Mouse (Mus musculus): ENCODE measurements at regions not wholly inside any gene's neighbourhood (a gene's known extent, or its start where the extent isn't known, plus 50 kb on each side); places are given as distances from the start of the nearest gene placed in this dataset.

DNA sequence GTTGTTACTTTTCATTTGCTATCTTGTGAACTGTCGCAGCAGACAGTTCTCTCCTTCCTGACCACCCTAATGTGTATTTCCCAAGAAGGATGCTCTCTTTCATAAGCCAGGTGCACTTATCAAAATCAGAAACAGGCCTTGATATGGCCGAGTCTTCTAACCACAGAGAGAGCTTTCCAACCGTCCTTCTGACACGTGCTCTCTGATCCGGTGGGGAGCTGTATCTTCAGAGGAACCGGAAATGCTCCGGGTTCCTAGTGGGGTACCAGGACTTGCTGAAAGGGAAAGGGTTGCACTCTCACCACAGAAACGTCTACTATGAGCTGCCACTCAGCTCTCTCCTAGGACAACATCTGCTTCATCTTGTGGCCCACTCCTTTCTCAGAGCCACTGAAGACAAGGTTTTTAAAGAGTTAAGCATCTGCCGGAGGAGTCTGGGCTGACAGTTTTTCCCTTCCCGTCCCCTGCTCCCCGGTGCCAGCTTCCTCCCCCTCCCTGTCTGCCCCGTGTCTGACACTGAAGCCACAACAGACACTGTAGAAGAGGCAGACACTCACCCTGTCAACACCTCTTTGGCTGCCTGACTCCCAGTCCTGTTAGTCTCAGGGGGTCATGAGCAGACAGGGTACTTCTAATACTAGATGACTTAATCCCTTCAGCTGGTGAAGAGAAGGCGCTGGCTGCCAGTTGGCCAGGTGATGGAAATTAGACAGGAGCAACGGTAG is 327.0 kb upstream of the Runx1 start:
- Histone ChIP-seq H3K4me2 (ENCODE audit: low read depth, low read length, poor library complexity, severe bottlenecking) (no peak overlapping the region), H3K4me1 (ENCODE audit: insufficient read depth, low read length) (no peaks in the 10 kb centered on the region), H3K4me3 (ENCODE audit: low read depth, low read length) (no peak overlapping the region), H3K9ac (replicated peaks; ENCODE audit: low read length, poor library complexity, severe bottlenecking) (no peak overlapping the region), H3K27me3 (ENCODE audit: insufficient read depth, low read length) (no peaks in the 10 kb centered on the region), H3K36me3 (ENCODE audit: insufficient read depth, low read length) (no peaks in the 10 kb centered on the region), H3K9me3 (ENCODE audit: low read length) (no peaks in the 10 kb centered on the region), H3K27ac (ENCODE audit: low read depth, low read length) (no peak overlapping the region)
- TF ChIP-seq CTCF (IDR thresholded peaks at IDR 0.05) = no peak
- DNase-seq (ENCODE audit: low spot score) (no peak), ATAC-seq (ENCODE audit: low FRiP score) (no peak)
- 61% methylated on average over 14 of the region's 14 CpGs for WGBS

DNA sequence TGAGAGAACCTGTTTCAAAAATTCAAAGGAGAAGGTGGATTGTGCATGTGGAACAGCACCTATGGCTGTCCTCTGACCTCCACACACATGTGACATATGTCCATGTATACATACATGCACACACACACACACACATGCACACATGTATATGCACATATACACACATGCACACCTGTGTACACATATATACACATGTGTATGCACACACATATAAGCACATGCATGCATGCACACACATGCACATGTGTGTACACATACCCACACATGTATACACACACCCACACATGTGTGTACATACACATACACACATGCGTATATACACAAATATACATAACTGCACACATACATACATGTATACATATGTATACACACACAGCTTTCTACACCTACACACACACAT is 326.1 kb upstream of the Runx1 start:
- Histone ChIP-seq H3K4me3 (ENCODE audit: low read depth, low read length) (no peak overlapping the region), H3K4me2 (ENCODE audit: low read depth, low read length, poor library complexity, severe bottlenecking) (no peak overlapping the region), H3K9ac (replicated peaks; ENCODE audit: low read length, poor library complexity, severe bottlenecking) (no peak overlapping the region), H3K9me3 (ENCODE audit: low read length) (no peaks in the 10 kb centered on the region), H3K4me1 (ENCODE audit: insufficient read depth, low read length) (no peaks in the 10 kb centered on the region), H3K36me3 (ENCODE audit: insufficient read depth, low read length) (no peaks in the 10 kb centered on the region), H3K27ac (ENCODE audit: low read depth, low read length) (no peak overlapping the region), H3K27me3 (ENCODE audit: insufficient read depth, low read length) (no peaks in the 10 kb centered on the region)
- no peak for TF ChIP-seq CTCF (IDR thresholded peaks at IDR 0.05)
- 100% methylated on average over 1 of the region's 1 CpGs for WGBS
- ATAC-seq (ENCODE audit: low FRiP score) (no peak), DNase-seq (ENCODE audit: low spot score) (no peak)

DNA sequence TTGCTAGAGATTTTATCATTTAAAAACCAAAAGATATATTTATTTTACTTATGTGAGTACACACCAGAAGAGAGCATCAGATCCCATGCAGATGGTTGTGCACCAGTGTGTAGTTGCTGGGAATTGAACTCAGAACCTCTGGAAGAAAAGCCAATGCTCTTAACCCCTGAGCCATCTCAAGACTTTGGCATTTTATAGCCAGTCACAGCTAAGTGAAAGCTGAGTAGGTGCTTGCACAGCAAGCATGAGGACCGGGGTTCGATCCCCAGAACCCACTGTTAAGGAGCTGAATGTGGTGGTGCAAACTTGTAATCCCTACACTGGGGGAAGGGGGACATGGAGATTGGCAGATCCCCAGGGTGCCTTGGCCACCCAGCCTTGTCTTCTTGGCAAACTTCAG is 325.7 kb upstream of the Runx1 start:
- Histone ChIP-seq H3K4me3 (ENCODE audit: low read depth, low read length) (no peak overlapping the region), H3K9me3 (ENCODE audit: low read length) (no peaks in the 10 kb centered on the region), H3K27ac (ENCODE audit: low read depth, low read length) (no peak overlapping the region), H3K36me3 (ENCODE audit: insufficient read depth, low read length) (no peaks in the 10 kb centered on the region), H3K4me1 (ENCODE audit: insufficient read depth, low read length) (no peaks in the 10 kb centered on the region), H3K9ac (replicated peaks; ENCODE audit: low read length, poor library complexity, severe bottlenecking) (no peak overlapping the region), H3K4me2 (ENCODE audit: low read depth, low read length, poor library complexity, severe bottlenecking) (no peak overlapping the region), H3K27me3 (ENCODE audit: insufficient read depth, low read length) (no peaks in the 10 kb centered on the region)
- ATAC-seq (ENCODE audit: low FRiP score) (no peak), DNase-seq (ENCODE audit: low spot score) (no peak)
- TF ChIP-seq CTCF (IDR thresholded peaks at IDR 0.05) = no peak
- 98% methylated on average over 2 of the region's 2 CpGs for WGBS

DNA sequence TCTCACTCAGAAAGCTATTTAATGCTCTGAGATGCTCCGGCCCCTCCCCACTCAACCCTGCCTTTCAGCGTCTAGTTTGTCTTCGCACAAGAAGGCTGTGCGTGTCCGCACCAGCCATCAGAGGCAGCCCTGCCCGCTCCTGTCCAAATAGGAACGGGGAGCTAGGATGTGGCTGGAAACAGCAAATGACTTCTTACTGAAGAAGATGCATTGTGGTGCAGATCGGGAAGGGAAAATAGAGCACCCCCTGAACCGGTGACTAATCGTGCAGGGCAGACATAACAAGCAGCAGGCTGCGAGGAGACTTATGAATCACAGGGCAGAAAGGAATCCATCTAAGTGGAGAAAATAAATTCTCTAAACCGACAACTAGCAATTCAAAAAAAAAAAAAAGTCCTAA is 324.5 kb upstream of the Runx1 start:
- Histone ChIP-seq H3K9me3 (ENCODE audit: low read length) (no peaks in the 10 kb centered on the region), H3K4me1 (ENCODE audit: insufficient read depth, low read length) (no peaks in the 10 kb centered on the region), H3K36me3 (ENCODE audit: insufficient read depth, low read length) (no peaks in the 10 kb centered on the region), H3K4me3 (ENCODE audit: low read depth, low read length) (no peak overlapping the region), H3K27me3 (ENCODE audit: insufficient read depth, low read length) (no peaks in the 10 kb centered on the region), H3K4me2 (ENCODE audit: low read depth, low read length, poor library complexity, severe bottlenecking) (no peak overlapping the region), H3K27ac (ENCODE audit: low read depth, low read length) (no peak overlapping the region), H3K9ac (replicated peaks; ENCODE audit: low read length, poor library complexity, severe bottlenecking) (no peak overlapping the region)
- ATAC-seq (ENCODE audit: low FRiP score) (no peak), DNase-seq (ENCODE audit: low spot score) (no peak)
- TF ChIP-seq CTCF (IDR thresholded peaks at IDR 0.05) = no peak
- WGBS = 67% methylated on average over 12 of the region's 12 CpGs

- H3K9me3 ChIP-seq (ENCODE audit: low read length) = no peaks in the 10 kb centered on the region
- H3K4me2 ChIP-seq (ENCODE audit: low read depth, low read length, poor library complexity, severe bottlenecking) = no peak overlapping the region
- WGBS = 80% methylated on average over 5 of the region's 5 CpGs
- ATAC-seq (ENCODE audit: low FRiP score) = no peak
- H3K4me3 ChIP-seq (ENCODE audit: low read depth, low read length) = no peak overlapping the region
- H3K27ac ChIP-seq (ENCODE audit: low read depth, low read length) = no peak overlapping the region
- no peak for TF ChIP-seq CTCF (IDR thresholded peaks at IDR 0.05)
- H3K36me3 ChIP-seq (ENCODE audit: insufficient read depth, low read length) = no peaks in the 10 kb centered on the region
- H3K27me3 ChIP-seq (ENCODE audit: insufficient read depth, low read length) = no peaks in the 10 kb centered on the region
- no peak overlapping the region for H3K9ac ChIP-seq (replicated peaks; ENCODE audit: low read length, poor library complexity, severe bottlenecking)
- no peaks in the 10 kb centered on the region for H3K4me1 ChIP-seq (ENCODE audit: insufficient read depth, low read length)
- DNase-seq (ENCODE audit: low spot score) = no peak
These were observed 321.7 kb upstream of the Runx1 start for GRCm38 (mm10) chr16:93147525-93148222.

DNA sequence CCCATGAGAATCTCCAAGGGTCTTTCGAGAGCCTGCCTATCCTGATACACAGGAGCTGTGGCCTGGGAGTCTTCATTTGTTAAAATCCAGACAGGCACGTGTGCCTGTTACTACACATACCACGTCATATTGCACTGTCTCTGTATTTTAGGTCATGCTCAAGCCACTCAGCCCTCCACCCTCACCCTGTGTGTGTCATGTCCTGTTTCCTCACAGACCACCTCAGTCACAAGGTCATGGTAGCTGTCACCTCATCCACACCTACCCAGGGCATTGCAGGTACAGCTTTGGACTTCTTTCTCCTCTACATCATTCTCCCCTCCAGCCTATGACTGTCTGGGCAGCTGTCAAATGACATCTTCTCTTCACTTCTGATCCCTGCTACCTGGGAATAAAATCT is 320.9 kb upstream of the Runx1 start:
- H3K4me2 ChIP-seq (ENCODE audit: low read depth, low read length, poor library complexity, severe bottlenecking) = no peak overlapping the region
- DNase-seq (ENCODE audit: low spot score) = no peak
- no peak overlapping the region for H3K4me3 ChIP-seq (ENCODE audit: low read depth, low read length)
- no peaks in the 10 kb centered on the region for H3K9me3 ChIP-seq (ENCODE audit: low read length)
- H3K4me1 ChIP-seq (ENCODE audit: insufficient read depth, low read length) = no peaks in the 10 kb centered on the region
- H3K36me3 ChIP-seq (ENCODE audit: insufficient read depth, low read length) = no peaks in the 10 kb centered on the region
- no peak for ATAC-seq (ENCODE audit: low FRiP score)
- no peaks in the 10 kb centered on the region for H3K27me3 ChIP-seq (ENCODE audit: insufficient read depth, low read length)
- H3K27ac ChIP-seq (ENCODE audit: low read depth, low read length) = no peak overlapping the region
- WGBS = 93% methylated on average over 3 of the region's 3 CpGs
- TF ChIP-seq CTCF (IDR thresholded peaks at IDR 0.05) = no peak
- H3K9ac ChIP-seq (replicated peaks; ENCODE audit: low read length, poor library complexity, severe bottlenecking) = no peak overlapping the region
